Mouse (Mus musculus) bone marrow macrophage, adult 2 months (primary cell): ENCODE data around the gene Pygl. TPM values are rescaled to one million over a fixed set of nuclear protein-coding genes. Genes with fewer than 3 reads are reported as not detected.

Experiments
- H3K27ac ChIP-seq: 2 replicates; pipeline ENCODE4 v1.5.1; 2012; ENCODE audit warnings: low read depth, low read length; ENCODE audit not compliant: insufficient read depth
- H3K4me1 ChIP-seq: 2 replicates; pipeline ENCODE4 v1.6.1; 2012; ENCODE audit warnings: low read length; ENCODE audit not compliant: control insufficient read depth, insufficient read depth
- H3K4me3 ChIP-seq: 2 replicates; pipeline ENCODE4 v1.5.1; 2012; ENCODE audit warnings: mild to moderate bottlenecking, low read length, moderate library complexity; ENCODE audit not compliant: insufficient read depth
- CTCF ChIP-seq: IDR thresholded peaks from 2 replicates; pipeline ENCODE4 v1.5.1; 2012; ENCODE audit warnings: low read depth, mild to moderate bottlenecking, low read length, moderate library complexity
- POLR2A ChIP-seq: IDR thresholded peaks from 2 replicates; pipeline ENCODE4 v1.6.1; 2012; ENCODE audit warnings: mild to moderate bottlenecking, low read depth, low read length, borderline replicate concordance
- polyA plus RNA-seq: library from polyadenylated mRNA; stranded (reverse); fragments of >200 nt; gene quantifications from 2 replicates; pipeline ENCODE4 v1.2.4, GENCODE M21; 2012; ENCODE audit not compliant: missing spikeins, insufficient read depth, insufficient read length

Pygl gene
- 77.8 and 83.8 TPM in 2 replicates for polyA plus RNA-seq

GRCm38 (mm10) chr12:70231294-70231693 lies at the start of gene Pygl:
Gene Pygl (minus strand): TSS chr12:70231488.
- TF ChIP-seq POLR2A (no peak), CTCF (no peak)

GRCm38 (mm10) chr12:70280930-70281329 lies 49.6 kb upstream of the Pygl start:
- Histone ChIP-seq H3K4me1 (no peaks in the 10 kb centered on the region), H3K4me3 (no peak overlapping the region), H3K27ac (no peak overlapping the region)
- TF ChIP-seq CTCF = no peak
- TF ChIP-seq POLR2A = no peak

More at GRCm38 (mm10) chr12:70231294-70231693, at the start of gene Pygl:
- Histone ChIP-seq H3K4me1 (peaks cover 10% of the 10 kb centered on the region), H3K27ac (no peak within 1 kb of the TSS), H3K4me3 (no peak within 1 kb of the TSS)

DNA sequence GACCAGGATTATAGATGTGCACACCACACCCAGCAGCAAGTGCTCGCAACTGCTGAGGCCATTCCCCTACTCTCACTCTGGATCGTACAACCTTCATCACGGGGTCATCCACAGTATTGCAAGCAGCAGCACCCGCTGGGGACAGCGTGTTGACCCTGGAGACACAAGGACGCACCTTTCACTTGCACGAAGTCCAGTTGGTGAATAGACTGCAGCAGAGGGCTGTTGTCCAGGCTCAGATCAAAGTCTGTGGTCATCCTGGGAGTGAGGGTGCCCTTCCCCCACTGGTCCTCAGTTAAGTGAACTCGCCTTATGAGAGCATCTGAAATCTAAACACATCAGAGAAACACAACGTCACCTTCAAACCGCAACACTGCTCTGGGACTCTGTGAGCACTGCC lies 49.1 kb upstream of the Pygl start:
- no peak for TF ChIP-seq CTCF
- no peak for TF ChIP-seq POLR2A
- Histone ChIP-seq H3K27ac (no peak overlapping the region), H3K4me1 (no peaks in the 10 kb centered on the region), H3K4me3 (no peak overlapping the region)

DNA sequence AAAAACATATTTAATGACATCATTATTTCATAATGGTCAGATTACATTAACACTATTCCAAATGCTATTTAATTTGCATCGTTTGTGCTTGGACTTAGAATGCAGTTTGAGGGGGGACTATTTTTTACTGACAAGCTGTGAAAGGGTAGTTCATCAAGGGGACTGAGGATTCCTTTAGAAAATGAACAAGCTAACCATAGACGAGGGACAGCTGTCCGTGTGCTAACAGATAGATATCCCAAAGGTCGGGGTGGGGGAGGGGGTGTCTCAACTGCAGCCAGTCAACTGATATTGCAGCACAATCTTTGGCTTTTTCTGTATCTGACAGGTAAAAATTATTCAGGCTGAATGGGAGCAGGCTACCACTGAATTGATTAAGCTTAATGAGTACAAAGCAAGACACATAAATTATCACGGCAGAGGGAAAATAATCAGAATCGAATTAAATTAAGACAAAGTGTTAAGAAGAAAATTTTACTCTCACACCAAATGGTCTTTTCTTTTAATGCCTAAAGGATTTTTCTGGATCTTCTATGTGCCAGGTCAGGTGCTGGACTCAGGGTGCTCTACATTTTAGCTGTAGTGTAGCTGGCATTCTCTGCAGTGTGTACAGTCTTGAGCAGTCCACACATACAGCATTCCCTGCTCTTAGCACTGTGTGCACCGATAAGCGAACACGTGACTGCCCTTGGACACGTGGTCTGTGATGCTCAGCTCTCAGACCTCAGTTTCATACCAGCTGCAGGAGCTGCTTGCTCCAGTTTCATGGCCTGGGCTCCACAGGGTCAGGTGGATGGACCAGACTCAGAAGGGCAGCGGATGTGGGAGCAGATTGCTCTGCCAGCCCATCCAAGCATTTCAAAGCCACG lies 46.0 kb upstream of the Pygl start:
- Histone ChIP-seq H3K4me1 (no peaks in the 10 kb centered on the region), H3K27ac (no peak overlapping the region), H3K4me3 (no peak overlapping the region)
- TF ChIP-seq CTCF = no peak

- no peak overlapping the region for H3K4me3 ChIP-seq
- TF ChIP-seq POLR2A (no peak), CTCF (no peak)
- no peaks in the 10 kb centered on the region for H3K4me1 ChIP-seq
- no peak overlapping the region for H3K27ac ChIP-seq
These were observed 38.4 kb upstream of the Pygl start for GRCm38 (mm10) chr12:70269724-70270123.

DNA sequence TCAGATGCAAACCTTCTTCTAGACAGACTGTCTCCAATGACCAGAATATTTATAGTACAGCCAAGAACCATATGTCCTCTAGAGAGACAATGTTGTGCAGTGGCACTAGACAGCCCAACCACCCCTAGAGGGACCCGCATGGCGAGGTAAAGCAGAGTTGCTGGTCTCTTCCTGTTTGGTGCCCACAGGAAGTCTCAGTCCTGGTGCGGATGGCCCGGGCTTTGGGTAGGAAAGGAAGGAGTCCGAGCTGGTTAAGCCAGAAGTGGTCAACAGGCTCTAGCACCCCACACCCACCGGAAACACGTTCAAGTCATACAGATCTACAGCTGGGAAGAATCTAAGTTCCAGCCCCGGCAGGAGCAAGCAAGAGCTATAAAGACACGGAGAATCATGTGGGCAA lies 36.0 kb upstream of the Pygl start:
- Histone ChIP-seq H3K4me3 (no peak overlapping the region), H3K27ac (no peak overlapping the region), H3K4me1 (no peaks in the 10 kb centered on the region)
- TF ChIP-seq POLR2A = no peak
- TF ChIP-seq CTCF = no peak

DNA sequence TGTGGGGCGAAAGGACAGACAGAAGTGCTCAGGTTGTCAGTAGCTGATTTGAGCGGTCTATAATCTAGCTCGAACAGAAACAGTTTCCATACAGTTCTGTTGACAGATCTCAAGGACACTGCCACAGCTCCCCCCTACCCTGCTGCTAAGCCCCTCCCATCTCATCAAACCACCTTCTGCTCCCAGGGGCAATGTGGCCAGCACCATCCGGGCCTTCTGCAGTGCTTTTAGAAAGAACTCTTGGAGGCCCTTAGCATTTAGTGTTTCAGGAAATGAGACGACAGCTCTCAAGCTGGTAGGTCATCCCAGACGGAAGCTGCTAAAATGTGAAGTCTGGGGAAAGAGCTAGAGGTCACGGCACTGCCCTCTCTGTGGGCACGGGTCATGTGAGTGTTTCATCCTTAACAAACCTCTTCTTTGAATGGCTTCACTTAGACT lies 35.2 kb upstream of the Pygl start:
- no peak overlapping the region for H3K4me3 ChIP-seq
- H3K27ac ChIP-seq = no peak overlapping the region
- TF ChIP-seq CTCF (no peak), POLR2A (no peak)
- no peaks in the 10 kb centered on the region for H3K4me1 ChIP-seq

- TF ChIP-seq CTCF = no peak
- TF ChIP-seq POLR2A = no peak
- H3K4me3 ChIP-seq = no peak overlapping the region
- H3K4me1 ChIP-seq = no peaks in the 10 kb centered on the region
- H3K27ac ChIP-seq = no peak overlapping the region
These were observed 32.4 kb upstream of the Pygl start for GRCm38 (mm10) chr12:70263721-70264120.

- H3K4me3 ChIP-seq = no peak overlapping the region
- H3K4me1 ChIP-seq = no peaks in the 10 kb centered on the region
- TF ChIP-seq POLR2A (no peak), CTCF (no peak)
- H3K27ac ChIP-seq = no peak overlapping the region
These were observed 31.1 kb upstream of the Pygl start for GRCm38 (mm10) chr12:70262271-70262953.

DNA sequence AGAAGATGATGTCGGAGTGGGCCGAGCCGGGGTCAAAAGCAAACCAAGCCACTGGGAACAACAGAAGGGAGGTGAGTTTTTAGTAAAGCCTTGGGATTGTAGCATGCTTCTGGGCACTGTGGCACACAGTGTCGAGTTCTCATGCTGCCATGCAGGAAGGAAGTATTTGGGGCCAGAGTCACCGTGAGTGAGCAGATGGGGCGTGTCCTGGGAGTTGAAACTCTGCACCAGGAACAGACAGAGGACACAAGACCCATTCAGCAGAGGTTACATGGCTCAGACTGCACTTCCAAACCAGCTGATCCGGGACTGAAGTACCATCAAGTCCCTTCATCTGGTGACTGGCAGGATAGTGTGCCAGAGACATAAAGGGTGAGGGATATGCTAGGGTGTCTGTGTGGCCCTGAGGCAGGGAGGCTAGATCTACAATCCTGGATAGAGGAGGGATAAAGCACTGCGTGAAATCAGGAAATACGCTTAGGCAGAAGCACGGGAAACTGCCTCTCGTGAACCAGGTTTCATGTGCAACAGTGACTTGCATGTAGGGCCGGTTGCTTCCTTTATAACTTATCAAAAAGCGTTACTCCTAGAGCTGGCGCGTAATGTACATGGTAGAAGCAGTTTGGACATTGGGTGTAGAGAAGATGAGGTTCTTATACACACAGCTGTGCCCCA lies 20.1 kb upstream of the Pygl start:
- Histone ChIP-seq H3K27ac (no peak overlapping the region), H3K4me1 (peaks cover 2% of the 10 kb centered on the region; the same call in 1 of the 2 replicates), H3K4me3 (no peak overlapping the region)
- TF ChIP-seq CTCF (no peak), POLR2A (no peak)
